Mouse (Mus musculus) left cerebral cortex, postnatal 25 days (tissue): Measurements from ENCODE around the gene Mettl17. TPM values are rescaled to one million over a fixed set of nuclear protein-coding genes. Genes with fewer than 3 reads are reported as not detected.

Experiments used
- DNase-seq, 2 experiments: peaks; one replicate each; pipeline ENCODE4 v3.0.0; 2022; ENCODE audit warnings: low spot score in 2 of 2, mixed read lengths in 1 of 2
- intact Hi-C: fragments of 180-260 bp; cut with DNase I; formaldehyde crosslinking; loops from one replicate; pipeline ENCODE4 v1.15.1; 2025
- total RNA-seq, 2 experiments: library from RNA; stranded (reverse); gene quantifications; 2 replicates each; pipeline ENCODE4 v1.2.3; 2021

Gene Mettl17
- total RNA-seq, 2 experiments from 2014 or later = 26.0 to 33.8 TPM

GRCm38 (mm10) chr14:51893094-51893794 is 8.6 kb downstream of the Mettl17 start:
- DNase-seq = no peak
- intact Hi-C loops = loop anchor here (10.0 kb wide), 2 partner anchors 302 to 958 kb away; partner anchors contain the start of genes Pip4p1, Pnp and Supt16

DNA sequence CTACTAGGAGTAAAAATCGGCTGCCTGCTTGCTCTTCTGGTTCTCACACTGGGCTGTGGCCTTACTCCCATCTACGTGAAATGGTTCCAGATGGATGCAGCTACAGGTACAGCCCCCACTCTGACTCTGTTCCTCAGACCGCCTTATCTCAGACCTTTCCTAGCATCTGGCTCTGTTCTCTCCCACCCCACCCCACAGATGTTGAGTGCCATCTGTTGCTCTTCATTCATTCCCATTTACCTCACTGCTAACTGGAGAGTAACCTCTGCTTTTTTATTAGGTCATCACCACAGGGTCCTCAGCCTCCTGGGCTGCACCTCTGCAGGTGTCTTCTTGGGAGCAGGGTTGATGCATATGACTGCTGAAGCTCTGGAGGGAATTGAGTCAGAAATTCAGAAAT is 9.2 kb downstream of the Mettl17 start:
- intact Hi-C loops = loop anchor here (10.0 kb wide), 2 partner anchors 301 to 959 kb away; partner anchors contain the start of genes Pip4p1, Pnp and Supt16

DNA sequence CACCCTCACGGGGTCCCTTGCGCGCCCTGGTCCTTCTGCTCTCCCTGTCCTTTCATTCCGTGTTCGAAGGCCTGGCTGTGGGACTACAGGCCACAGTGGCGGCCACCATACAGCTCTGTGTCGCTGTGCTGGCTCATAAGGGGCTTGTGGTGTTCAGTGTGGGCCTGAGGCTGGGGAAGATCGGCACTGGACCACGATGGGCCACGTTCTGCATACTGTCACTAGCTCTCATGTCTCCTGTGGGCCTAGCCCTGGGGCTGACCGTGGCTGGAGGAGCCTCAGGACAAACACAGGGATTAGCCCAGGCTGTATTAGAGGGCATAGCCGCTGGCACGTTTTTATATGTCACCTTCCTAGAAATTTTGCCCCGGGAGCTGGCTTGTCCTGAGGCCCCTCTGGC is 10.4 kb downstream of the Mettl17 start:
- no peak for DNase-seq
- intact Hi-C loops = loop anchor here (10.0 kb wide), 2 partner anchors 300 to 960 kb away; partner anchors contain the start of genes Pip4p1, Pnp and Supt16

More for the DNA sequence above, 9.2 kb downstream of the Mettl17 start:
- DNase-seq = no peak

DNA sequence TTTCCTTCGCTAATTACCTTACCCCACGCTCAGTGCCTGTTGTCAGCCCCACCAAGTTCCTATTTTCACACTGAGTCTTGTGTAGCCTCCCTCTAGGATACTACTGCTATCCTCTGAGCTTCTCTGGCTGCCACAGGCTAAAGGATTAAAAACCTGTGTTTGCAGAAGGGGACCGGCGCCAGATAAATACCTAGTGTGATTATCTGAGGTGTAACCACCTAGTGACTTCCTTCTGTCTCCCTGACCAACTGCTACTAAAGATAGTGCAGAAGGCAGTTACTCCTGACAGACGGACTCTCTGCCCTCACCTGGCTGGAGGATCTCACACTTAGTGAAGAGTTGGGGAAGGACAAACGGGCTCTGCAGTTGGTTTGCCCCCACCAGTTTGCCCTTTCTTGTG is 11.4 kb downstream of the Mettl17 start:
- intact Hi-C loops = loop anchor here (10.0 kb wide), 2 partner anchors 299 to 961 kb away; partner anchors contain the start of genes Pip4p1, Pnp and Supt16
- DNase-seq = no peak

GRCm38 (mm10) chr14:51896539-51897170 is 12.0 kb downstream of the Mettl17 start:
- peak in 1 of 2 experiments; percentile 64 for DNase-seq
- intact Hi-C loops = loop anchor here (10.0 kb wide), 2 partner anchors 298 to 962 kb away; partner anchors contain the start of genes Pip4p1, Pnp and Supt16

GRCm38 (mm10) chr14:51899351-51899750 is 14.7 kb downstream of the Mettl17 start:
- no peak for DNase-seq
- intact Hi-C loops = loop anchor here (10.0 kb wide), 2 partner anchors 295 to 965 kb away; partner anchors contain the start of genes Pip4p1, Pnp and Supt16

DNA sequence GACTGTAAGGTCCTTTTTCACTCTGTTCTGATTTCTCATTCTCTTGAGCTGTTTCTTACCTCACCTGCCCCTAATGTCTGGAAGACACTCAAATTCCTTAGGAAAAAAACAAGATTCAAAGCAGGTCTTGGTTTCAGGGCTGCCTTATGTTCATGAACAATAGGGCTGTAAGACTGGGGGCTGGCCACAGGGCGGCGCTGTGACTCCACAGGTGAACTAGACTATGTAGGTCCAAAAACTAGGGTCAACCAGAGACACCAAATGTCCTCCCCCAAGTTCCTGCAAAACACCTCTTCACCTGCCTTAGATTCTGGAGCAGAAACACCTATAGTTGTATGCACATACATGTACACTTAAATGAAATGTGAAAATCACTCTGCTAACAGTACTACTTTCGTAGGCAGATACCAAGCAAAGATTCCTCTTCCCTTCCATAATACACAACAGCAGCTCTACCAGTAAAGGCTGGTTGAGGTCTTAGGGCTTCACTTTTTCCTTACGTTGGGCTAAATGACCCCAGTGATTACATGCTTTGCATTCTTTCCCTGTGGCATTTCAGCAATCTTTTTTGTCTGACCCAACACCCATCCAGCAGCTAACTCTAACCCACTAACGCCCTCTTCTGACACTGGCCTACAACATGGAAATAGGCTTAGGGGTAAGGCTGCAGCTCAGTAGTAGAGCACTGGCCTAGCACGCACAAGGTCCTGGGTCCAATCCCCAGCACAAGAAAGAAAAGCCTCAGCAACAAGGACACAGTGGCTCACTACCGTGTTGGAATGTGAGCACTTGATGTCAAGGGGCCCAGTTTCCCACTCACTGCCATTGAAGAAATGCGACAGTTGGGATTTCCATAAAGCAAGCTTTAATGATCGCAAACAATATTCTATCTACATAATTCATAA is 18.4 kb downstream of the Mettl17 start:
- peak; percentile 61 to 69 for DNase-seq
- intact Hi-C loops = loop anchor here (2.0 to 5.0 kb wide), 3 partner anchors 28 to 119 kb away; partner anchors contain the start of gene Zfp219

GRCm38 (mm10) chr14:51903782-51904181 is 19.1 kb downstream of the Mettl17 start:
- no peak for DNase-seq
- intact Hi-C loops = loop anchor here (2.0 to 5.0 kb wide), 3 partner anchors 27 to 119 kb away; partner anchors contain the start of gene Zfp219

DNA sequence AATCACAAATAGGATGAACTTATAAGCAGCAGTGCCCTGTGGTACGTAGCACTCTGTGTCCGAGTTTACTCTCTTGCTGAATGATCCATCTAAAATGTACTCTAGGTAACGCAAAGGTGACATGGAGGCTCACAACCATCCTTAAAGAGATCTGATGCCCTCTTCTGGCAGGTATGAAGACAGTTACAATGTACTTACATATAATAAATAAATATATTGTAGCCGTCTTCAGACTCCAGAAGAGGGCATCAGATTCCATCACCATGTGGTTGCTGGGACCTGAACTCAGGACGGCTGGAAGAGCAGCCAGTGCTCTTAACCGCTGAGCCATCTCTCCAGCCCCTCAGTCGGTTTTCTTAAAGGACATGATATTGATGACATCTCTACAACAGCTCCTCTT is 20.1 kb downstream of the Mettl17 start:
- intact Hi-C loops = loop anchor here (5.0 kb wide), 2 partner anchors 103 to 118 kb away; partner anchors contain the start of gene Zfp219
- no peak for DNase-seq

- intact Hi-C loops = no loop called here
- DNase-seq = no peak
These were observed 21.5 kb downstream of the Mettl17 start for GRCm38 (mm10) chr14:51906102-51906501.

DNA sequence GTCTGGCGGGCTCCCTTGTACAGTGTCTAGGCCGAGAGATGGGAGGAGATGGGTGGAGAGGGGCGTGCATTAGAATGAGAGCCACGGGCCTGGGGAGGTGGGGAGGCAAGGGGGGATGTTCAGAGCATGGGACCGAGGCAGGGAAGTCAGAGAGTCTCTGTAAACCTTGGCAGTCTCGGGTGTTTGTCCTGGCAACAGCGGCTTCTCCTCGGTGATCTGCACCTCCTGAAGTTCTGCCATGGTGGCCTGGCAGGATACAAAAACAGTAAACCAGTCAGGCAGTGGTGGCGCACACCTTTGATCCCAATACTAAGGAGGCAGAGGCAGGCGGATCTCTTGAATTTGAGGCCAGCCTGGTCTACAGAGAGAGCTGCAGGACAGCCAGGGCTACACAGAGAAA is 26.7 kb downstream of the Mettl17 start:
- intact Hi-C loops = no loop called here
- no peak for DNase-seq

GRCm38 (mm10) chr14:51912391-51913061 is 27.9 kb downstream of the Mettl17 start:
- intact Hi-C loops = no loop called here
- no peak for DNase-seq

- intact Hi-C loops = no loop called here
- DNase-seq = peak; percentile 62 to 66
These were observed 28.7 kb downstream of the Mettl17 start for GRCm38 (mm10) chr14:51913062-51913959.

DNA sequence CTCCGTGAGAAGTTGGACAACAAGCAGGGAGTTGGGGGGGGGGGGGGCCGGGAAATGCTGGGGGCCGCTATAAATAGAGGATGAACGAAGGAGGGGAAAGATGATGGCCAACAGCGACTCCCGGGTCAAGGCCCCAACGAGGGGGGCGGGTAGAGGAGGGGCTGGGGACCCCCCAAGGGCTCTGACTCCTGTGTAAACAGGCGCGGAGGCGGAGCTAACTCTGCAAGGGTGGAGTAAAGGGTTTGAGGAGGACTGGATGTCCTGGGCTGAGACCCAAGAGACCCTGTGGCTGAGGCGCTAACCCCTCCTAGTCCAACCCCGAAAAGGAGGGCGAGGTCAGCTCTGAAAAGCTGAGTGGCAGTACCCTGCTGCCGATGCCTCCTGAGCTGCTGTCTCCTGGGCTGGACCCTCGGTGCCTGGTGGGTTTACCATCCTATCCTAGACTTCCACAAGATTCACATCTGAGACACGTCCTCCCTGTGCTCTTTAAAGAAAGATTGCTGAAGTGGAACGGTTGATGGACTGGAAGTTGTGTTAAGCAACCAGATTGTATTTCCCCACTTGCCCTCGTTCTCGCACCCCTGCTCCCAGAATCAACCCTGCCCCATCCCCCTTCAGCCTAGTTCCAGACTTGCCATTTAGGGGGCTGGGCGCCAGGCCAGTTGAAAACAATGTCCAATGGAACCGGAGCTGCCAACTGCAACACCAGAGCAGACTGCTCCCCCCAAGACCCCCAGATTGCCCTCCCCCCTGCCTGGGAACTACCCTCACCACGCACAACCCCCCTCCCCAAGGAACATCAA is 29.5 kb downstream of the Mettl17 start, which contains the start of gene Ndrg2:
Gene Ndrg2, minus strand, starts transcription at position 199 of the 803 bp plus-strand sequence.
- intact Hi-C loops = loop anchor here (2.0 kb wide), 2 partner anchors 15 to 71 kb away; partner anchors contain the start of gene Arhgef40
- peak; percentile 62 to 76 for DNase-seq

DNA sequence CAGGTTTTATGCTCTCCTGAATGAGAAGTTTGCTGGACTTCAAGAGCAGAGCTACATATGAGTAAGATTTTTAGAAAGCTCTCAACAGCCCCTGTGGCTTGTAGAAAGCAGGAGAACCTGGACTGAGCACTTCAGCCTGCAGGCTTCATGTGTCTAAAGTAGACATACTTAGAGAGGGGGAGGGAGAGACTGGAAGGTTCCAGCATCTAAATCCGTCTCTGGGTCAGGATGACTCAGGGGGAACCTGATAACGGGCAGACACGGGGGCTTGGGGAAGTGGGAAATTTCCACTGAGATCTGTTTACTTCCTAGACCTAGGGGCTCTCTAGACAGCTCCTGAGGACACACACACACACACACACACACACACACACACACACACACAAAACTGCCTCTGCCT is 30.4 kb downstream of the Mettl17 start:
- intact Hi-C loops = loop anchor here (2.0 kb wide), 2 partner anchors 14 to 70 kb away; partner anchors contain the start of gene Arhgef40
- DNase-seq = no peak

DNA sequence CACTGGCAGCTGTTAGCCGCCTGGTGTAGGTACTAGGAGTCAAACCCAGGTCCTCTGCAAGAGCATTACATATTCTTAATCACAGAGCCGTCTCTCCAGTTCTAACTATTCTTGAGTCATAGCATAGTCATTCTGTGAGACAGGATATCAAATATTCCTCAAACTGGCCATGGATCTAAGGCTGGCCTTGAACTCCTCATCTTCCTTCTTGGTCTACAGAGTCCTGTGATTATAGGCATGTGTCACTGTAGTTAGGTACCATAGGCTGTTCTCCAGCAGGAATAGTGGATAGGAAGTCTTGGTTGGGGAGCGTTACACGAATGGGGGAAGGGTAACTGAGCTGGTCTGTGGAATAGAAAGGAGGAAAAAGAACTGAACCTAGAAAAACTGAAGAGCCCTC is 31.9 kb downstream of the Mettl17 start:
- intact Hi-C loops = no loop called here
- no peak for DNase-seq

GRCm38 (mm10) chr14:51918125-51918524 is 33.5 kb downstream of the Mettl17 start, which contains the start of gene Tppp2:
Tppp2 (plus strand) TSS chr14:51918425.
- no peak for DNase-seq
- intact Hi-C loops = no loop called here
